Mouse (Mus musculus) NIH3T3 (cell line): ENCODE measurements around the gene Tubgcp6.

Experiments
- DNase-seq: peaks from one replicate; pipeline ENCODE4 v3.0.0-alpha.2; 2012; ENCODE audit warnings: low read depth

Tubgcp6 gene

DNA sequence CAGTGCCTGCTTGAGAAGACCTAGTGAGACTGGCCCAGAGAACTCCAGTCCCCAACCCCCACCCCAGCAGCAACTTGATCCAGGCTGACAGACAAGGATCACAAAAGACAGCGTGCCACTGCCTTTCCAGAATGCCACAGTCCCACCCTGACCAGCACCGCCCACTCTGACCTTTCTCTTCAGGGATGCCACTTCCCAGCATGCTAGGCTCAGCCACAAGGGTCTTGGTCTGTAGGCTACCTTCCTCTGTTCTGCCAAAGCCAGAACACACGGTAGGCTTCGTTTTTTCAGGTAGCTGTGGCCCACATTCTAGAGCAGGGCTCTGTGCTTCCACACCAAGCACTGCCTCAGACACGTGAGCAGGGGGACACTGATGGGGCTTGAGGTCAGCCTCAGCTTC lies 20.3 kb downstream of the Tubgcp6 start:
- no peak for DNase-seq

DNA sequence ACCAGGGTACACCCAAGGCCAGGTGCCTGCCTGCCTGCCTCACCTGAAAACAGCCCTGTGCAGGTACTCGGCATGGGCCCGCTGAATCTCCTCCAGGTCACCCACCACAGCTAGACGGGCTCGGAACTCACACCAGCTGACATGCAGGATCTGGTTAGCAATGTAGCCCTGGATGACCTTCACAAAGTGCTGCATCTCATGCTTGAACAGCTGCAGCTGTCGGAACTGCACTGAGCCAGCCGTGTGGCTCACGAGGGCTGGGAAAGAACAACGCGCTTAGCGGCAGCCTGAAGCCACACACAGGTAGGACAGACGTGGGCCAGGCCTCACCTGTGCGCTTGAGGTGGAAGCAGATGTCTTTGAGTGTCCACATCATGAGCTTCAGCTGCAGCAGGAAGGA lies 22.1 kb downstream of the Tubgcp6 start:
- DNase-seq = no peak

DNA sequence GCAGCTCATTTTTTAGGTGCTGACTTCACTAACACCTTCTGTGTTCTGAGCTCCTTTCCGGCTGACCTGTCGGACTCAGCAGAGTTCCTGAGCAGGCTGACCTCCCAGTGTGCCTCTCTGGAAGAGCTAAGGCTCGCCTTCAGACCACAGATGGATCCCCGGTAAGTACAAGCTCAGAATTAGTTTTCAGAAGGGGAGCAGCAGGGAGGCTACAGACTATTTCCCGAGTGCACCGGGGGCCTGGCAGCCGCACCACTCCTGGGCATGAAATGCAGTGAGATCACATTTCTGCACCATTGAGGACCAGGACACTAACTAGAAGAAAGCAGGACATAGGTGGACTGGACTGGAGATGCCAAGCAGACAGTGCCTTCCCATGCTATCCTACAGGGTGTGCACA lies 24.3 kb downstream of the Tubgcp6 start:
- no peak for DNase-seq

- DNase-seq = no peak
These were observed 25.5 kb downstream of the Tubgcp6 start for GRCm38 (mm10) chr15:89097450-89097849.

- no peak for DNase-seq
These were observed 30.7 kb downstream of the Tubgcp6 start for GRCm38 (mm10) chr15:89092181-89092580.

- DNase-seq = peak; percentile 44
These were observed 32.2 kb downstream of the Tubgcp6 start for GRCm38 (mm10) chr15:89090662-89091061.

GRCm38 (mm10) chr15:89089248-89090051 lies 33.5 kb downstream of the Tubgcp6 start:
- peak; percentile 24 for DNase-seq

DNA sequence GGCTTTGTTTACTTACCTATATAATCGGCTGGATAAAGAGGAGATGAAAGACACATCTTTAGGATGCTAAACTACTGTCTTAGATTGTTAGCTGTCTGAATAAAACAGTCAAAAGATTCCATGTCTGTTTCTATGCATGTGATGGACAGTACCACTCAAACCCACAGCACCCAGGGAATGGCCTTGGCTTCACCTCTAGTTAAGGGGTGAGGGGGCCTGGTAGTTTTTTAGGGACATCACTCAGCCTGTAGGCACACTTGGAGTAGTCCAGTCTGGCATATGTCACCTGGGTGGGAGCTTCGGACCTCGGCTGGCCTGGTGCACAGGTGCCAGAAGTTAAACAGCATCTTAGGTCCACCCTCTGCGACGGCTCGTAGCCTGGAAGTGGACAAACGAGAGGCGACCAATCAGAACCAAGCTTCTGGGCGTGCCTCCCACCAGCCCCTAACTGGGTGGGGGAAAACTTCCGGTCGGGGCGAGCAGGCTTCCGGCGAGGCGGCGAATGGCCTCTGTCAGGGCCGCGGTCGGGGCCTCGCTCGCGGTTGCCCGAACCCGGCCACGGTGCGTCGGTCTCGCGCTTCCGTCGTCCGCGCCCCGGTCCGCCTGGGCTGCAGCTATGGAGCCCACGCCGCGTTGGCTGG lies 34.2 kb downstream of the Tubgcp6 start, which contains the start of gene Selenoo:
Gene Selenoo (plus strand): TSS at position 478 of the 641 bp plus-strand sequence.
- DNase-seq = peak; percentile 95

GRCm38 (mm10) chr15:89084826-89085225 lies 38.1 kb downstream of the Tubgcp6 start:
- no peak for DNase-seq

GRCm38 (mm10) chr15:89083906-89084305 lies 39.0 kb downstream of the Tubgcp6 start:
- no peak for DNase-seq

DNA sequence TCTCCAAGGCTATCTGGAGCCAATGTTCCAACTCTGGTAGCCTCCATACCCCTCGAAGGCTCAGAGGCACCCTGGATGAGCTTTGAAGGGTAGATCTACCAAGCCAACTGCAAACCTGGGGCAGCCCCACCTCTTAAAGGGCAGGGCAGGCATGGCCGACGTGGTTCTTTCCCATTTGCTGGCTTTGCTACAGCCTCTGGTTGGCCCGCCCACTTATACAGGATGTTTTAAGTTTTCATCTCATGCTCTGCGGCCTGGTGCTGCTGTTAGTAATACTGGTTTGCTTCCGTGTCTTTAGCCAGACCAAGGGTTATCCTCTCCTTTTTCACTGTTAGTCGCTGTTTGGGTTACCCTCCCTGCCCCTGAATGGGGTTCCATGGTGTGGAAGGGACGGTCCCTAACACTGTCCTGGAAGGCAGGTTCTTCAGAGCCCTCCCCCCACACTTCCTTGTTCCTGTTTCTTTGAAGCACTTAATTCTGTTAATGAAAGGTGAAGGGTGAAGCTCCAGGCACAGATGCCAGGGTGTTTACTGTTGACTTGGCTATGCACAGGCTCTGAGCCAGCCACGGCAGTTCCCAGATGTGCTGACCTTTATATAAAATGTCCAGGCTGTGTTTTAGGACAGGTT lies 44.6 kb downstream of the Tubgcp6 start:
- DNase-seq = peak; percentile 68

GRCm38 (mm10) chr15:89076156-89076731 lies 46.7 kb downstream of the Tubgcp6 start:
- peak; percentile 46 for DNase-seq

GRCm38 (mm10) chr15:89075478-89076147 lies 47.3 kb downstream of the Tubgcp6 start:
- DNase-seq = peak; percentile 94

DNA sequence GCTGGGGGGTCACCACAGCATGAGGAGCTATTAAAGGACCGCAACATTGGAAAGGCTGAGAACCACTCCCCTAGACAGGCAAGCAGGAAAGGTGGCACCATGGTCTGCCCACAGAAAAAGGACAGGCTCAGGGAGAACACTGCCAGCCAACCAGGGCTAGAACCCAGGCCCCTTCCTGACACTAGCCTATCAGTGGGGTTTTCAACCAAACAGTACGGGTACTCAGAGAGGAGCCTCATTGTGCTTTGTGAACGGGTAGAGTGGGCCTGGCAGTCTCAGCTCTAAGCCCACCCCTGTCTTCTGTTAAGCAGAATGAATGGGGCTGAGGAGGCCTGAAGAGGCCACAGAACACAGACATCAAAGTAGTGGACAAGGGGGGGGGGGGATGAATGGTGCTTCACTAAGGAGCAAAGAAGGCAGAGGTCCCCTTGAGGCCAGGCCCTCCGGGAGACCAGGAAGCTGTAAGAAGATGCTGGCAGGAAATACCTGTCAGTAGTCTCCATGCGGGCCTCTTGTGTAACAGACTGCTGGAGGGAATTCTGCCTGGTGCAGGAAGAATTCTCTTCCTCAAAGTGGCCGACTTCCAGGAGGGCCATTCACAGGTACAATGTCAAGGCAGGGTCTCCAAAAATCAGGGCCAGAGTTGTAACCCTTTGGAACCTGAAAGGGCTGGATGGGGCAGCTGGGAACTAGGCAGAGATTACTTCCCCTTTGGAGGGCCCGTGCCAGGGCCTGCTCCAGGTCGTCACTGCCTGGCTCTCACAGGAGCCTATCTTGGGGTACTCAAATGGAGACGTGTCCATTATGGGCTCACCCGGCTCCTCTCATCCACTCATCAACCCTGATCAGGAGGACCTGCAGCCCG lies 48.1 kb downstream of the Tubgcp6 start, which contains the start of gene Trabd:
Gene Trabd (plus strand): TSS at position 512 of the 865 bp plus-strand sequence.
- peak; percentile 64 for DNase-seq

- no peak for DNase-seq
These were observed 48.8 kb downstream of the Tubgcp6 start for GRCm38 (mm10) chr15:89073993-89074603.

- DNase-seq = no peak
These were observed 52.3 kb downstream of the Tubgcp6 start for GRCm38 (mm10) chr15:89070606-89071005.

GRCm38 (mm10) chr15:89069336-89069840 lies 53.5 kb downstream of the Tubgcp6 start:
- no peak for DNase-seq

GRCm38 (mm10) chr15:89068226-89068625 lies 54.7 kb downstream of the Tubgcp6 start:
- no peak for DNase-seq

GRCm38 (mm10) chr15:89067609-89068008 lies 55.3 kb downstream of the Tubgcp6 start:
- DNase-seq = no peak

DNA sequence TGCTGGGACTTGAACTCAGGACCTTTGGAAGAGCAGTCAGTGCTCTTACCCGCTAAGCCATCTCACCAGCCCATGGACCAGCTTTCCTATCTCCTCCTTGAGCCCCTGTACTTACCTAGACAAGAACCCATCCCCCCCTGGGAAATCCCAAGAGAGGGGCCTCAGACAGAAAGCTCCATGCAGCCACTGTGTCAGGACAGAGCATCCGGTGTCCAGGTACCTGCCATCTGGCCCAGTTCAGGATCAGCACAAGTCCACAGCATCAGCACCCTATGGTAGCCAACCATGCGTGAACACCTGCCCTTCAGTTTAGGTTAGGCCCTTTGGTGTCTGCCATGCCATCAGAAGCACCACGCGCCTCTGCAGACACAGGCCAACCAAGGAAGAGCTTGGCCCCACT lies 58.0 kb downstream of the Tubgcp6 start:
- no peak for DNase-seq
